19 mouse cellular contexts compared by ENCODE assay signal in genomic region chr17:31734521-31734920, GRCm38 (mm10). TPM values are rescaled to one million over a fixed set of nuclear protein-coding genes. Genes with fewer than 3 reads are reported as not detected.
DNase-seq lines count a peak whose midpoint lies in the region.
"Had no signal": no experiment of that assay in that cellular context is flagged by ENCODE, and none has a peak within 500 bp of the region (broad histone marks: within the 10 kb centered on the region; RNA-seq: fewer than 3 reads in every experiment).

No protein-coding gene starts in this region.

- 45% methylated on average over 7 of the region's 7 CpGs for WGBS in limb, embryonic 10.5 days

- no peaks in the 10 kb centered on the region for H3K27me3 ChIP-seq in limb, embryonic 10.5 days (ENCODE audit: low read depth, poor library complexity, severe bottlenecking)
- H3K27me3 ChIP-seq: limb, embryonic 15.5 days; neural tube, embryonic 15.5 days had no signal

- DNase-seq in lung, postnatal 36 days = peak; percentile 33
- DNase-seq in lung, postnatal 25 days (ENCODE audit: low spot score) = no peak
- DNase-seq in ES-CJ7 (ENCODE audit: low read depth, low spot score) = peak; percentile 91
- DNase-seq in limb, embryonic 10.5 days (ENCODE audit: low spot score) = no peak
- peak; percentile 44 for DNase-seq in thymus, postnatal 25 days
- no peak for DNase-seq in heart, postnatal 14 days
- DNase-seq in gastrocnemius, adult 8-10 months (ENCODE audit: low spot score in 2 of 2) = no peak
- DNase-seq: cerebellum, adult 8-10 months; kidney, adult 2 months; kidney, postnatal 4 days; lung, adult 2 months had no signal

- no peaks in the 10 kb centered on the region for H3K36me3 ChIP-seq in limb, embryonic 10.5 days
- H3K36me3 ChIP-seq: limb, embryonic 15.5 days; neural tube, embryonic 15.5 days had no signal

- H3K9me3 ChIP-seq in limb, embryonic 10.5 days (replicated peaks) = no peaks in the 10 kb centered on the region
- H3K9me3 ChIP-seq: limb, embryonic 15.5 days; neural tube, embryonic 15.5 days had no signal

- 0 out of 2 replicates have a peak overlapping the region, but pooled peaks have one; percentile 40 for H3K27ac ChIP-seq in limb, embryonic 10.5 days
- H3K27ac ChIP-seq: hindbrain, embryonic 14.5 days; limb, embryonic 15.5 days; neural tube, embryonic 15.5 days had no signal

- intact Hi-C loops in heart, postnatal 14 days (cut with DNase I) = no loop called here

- no peak overlapping the region for H3K4me3 ChIP-seq in limb, embryonic 10.5 days
- H3K4me3 ChIP-seq: limb, embryonic 15.5 days; megakaryocyte, embryonic 14.5 days; neural tube, embryonic 15.5 days had no signal

- H3K4me1 ChIP-seq in limb, embryonic 10.5 days = peaks cover 31% of the 10 kb centered on the region

RNA-seq across cellular contexts. Expression of gene Cryaa, which starts 56.9 kb away (rescaled TPM):
- not detected in 2 replicates for polyA plus RNA-seq in limb, embryonic 10.5 days (2016; fragmentation: Nextera tagmentation; extraction: Ambion mirVana)
- not detected for total RNA-seq in heart, postnatal 14 days (2021)
- not detected for total RNA-seq in gastrocnemius, adult 8-10 months (2022)
- total RNA-seq: monocyte, adult 5-6 weeks had no signal
- polyA plus RNA-seq: activated CD4-positive, CD25-positive, alpha-beta regulatory T cell, adult 4 months; gonadal fat pad, adult 2 months; stomach, embryonic 14.5 days had no signal

Comparison
In these comparisons a context has a peak if more than half of its experiments do, and no peak if none do; other contexts are left out.
1. DNase-seq: peak in lung, postnatal 36 days (single experiment), ES-CJ7 (single experiment) and thymus, postnatal 25 days (single experiment); none in lung, postnatal 25 days (single experiment), limb, embryonic 10.5 days (single experiment), heart, postnatal 14 days (0 of 2) and gastrocnemius, adult 8-10 months (0 of 2).